Mouse (Mus musculus) kidney, adult 2 months (tissue): ENCODE data around the gene Psmd12. TPM values are rescaled to one million over a fixed set of nuclear protein-coding genes. Genes with fewer than 3 reads are reported as not detected.
"Not testable (repeated sequence)": the region's sequence is repeated elsewhere in the genome, so short reads cannot be mapped to it uniquely, and the experiment has no call there.

Source experiments
- DNase-seq: peaks from one replicate; pipeline ENCODE4 v3.0.0; 2021
- H3K27ac ChIP-seq: fragments of 200-500 bp; 2 replicates; pipeline ENCODE4 v1.5.1; 2012; ENCODE audit warnings: low read depth, low read length, control low read depth, inconsistent platforms; ENCODE audit not compliant: insufficient read depth
- H3K27me3 ChIP-seq: fragments of 200-500 bp; replicated peaks from 2 replicates; pipeline ENCODE4 v1.6.1; 2012; ENCODE audit warnings: mild to moderate bottlenecking, moderate library complexity, low read length, inconsistent platforms; ENCODE audit not compliant: control insufficient read depth, insufficient read depth
- H3K36me3 ChIP-seq: fragments of 200-500 bp; 2 replicates; pipeline ENCODE4 v1.6.1; 2012; ENCODE audit warnings: mild to moderate bottlenecking, moderate library complexity, low read length, inconsistent platforms; ENCODE audit not compliant: control insufficient read depth, insufficient read depth
- H3K4me1 ChIP-seq: fragments of 200-500 bp; 2 replicates; pipeline ENCODE4 v1.6.1; 2011; ENCODE audit warnings: low read length; ENCODE audit not compliant: control insufficient read depth, insufficient read depth
- H3K4me3 ChIP-seq: fragments of 200-500 bp; 2 replicates; pipeline ENCODE4 v1.5.1; 2011; ENCODE audit warnings: mild to moderate bottlenecking, low read depth, low read length, control low read depth; ENCODE audit not compliant: insufficient read depth
- CTCF ChIP-seq: fragments of 200-500 bp; conservative IDR thresholded peaks from 2 replicates; pipeline ENCODE4 v1.5.1; 2011; ENCODE audit warnings: low read depth, mild to moderate bottlenecking, control low read depth, low read length, moderate library complexity, mixed read lengths; ENCODE audit not compliant: insufficient read depth, insufficient read length
- POLR2A ChIP-seq: fragments of 200-500 bp; IDR thresholded peaks from one replicate; pipeline ENCODE4 v1.6.1; 2011; ENCODE audit warnings: low read depth, low read length, control low read depth
- WGBS: fragments of 180-500 bp; shearing (Covaris S2); methylation state at CpG from one replicate; pipeline ENCODE4 v1.1.7; 2018; 5-methylcytosine and 5-hydroxymethylcytosine counted together
- polyA plus RNA-seq: library from polyadenylated mRNA; depleted of rRNA; stranded (reverse); fragments of >200 nt; gene quantifications from 2 replicates; pipeline ENCODE4 v1.2.3, GENCODE M21; 2012

Psmd12 gene
- polyA plus RNA-seq, 1 experiment: 19.9 TPM

GRCm38 (mm10) chr11:107510362-107511269, 31.3 kb downstream of the Psmd12 start:
- Histone ChIP-seq H3K36me3 (no peaks in the 10 kb centered on the region), H3K27me3 (no peaks in the 10 kb centered on the region), H3K27ac (no peak overlapping the region), H3K4me3 (no peak overlapping the region), H3K4me1 (no peaks in the 10 kb centered on the region)
- 10% methylated on average over 18 of the region's 18 CpGs for WGBS
- TF ChIP-seq POLR2A (no peak), CTCF (no peak)
- peak; percentile 17 for DNase-seq

DNA sequence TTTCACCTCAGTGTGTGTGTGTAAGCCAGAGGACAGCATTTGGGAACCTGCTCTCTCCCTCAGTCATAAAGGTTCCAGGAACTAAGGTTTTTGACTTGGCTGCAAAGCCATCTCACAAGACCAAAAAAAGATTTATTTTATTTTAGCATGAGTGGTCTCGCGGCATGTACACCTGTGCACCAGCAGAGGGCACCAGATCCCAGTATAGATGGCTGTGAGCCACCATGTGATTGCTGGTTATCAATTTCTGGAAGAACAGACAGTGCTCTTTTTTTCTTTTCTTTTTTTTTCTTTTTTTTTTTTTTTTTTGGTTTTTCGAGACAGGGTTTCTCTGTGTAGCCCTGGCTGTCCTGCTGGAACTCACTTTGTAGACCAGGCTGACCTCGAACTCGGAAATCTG, 32.7 kb downstream of the Psmd12 start:
- DNase-seq: peak; percentile 67
- H3K4me1 ChIP-seq, H3K27me3 ChIP-seq, H3K27ac ChIP-seq, H3K4me3 ChIP-seq, H3K36me3 ChIP-seq: not testable (repeated sequence)
- peak; percentile 85 for TF ChIP-seq CTCF
- 45% methylated on average over 5 of the region's 5 CpGs for WGBS

GRCm38 (mm10) chr11:107513047-107513446, 33.8 kb downstream of the Psmd12 start:
- Histone ChIP-seq H3K36me3 (no peaks in the 10 kb centered on the region), H3K4me1 (no peaks in the 10 kb centered on the region), H3K27ac (no peak overlapping the region), H3K4me3 (no peak overlapping the region), H3K27me3 (no peaks in the 10 kb centered on the region)
- 62% methylated on average over 10 of the region's 10 CpGs for WGBS
- peak; percentile 38 for DNase-seq
- no peak for TF ChIP-seq CTCF
- TF ChIP-seq POLR2A: no peak

DNA sequence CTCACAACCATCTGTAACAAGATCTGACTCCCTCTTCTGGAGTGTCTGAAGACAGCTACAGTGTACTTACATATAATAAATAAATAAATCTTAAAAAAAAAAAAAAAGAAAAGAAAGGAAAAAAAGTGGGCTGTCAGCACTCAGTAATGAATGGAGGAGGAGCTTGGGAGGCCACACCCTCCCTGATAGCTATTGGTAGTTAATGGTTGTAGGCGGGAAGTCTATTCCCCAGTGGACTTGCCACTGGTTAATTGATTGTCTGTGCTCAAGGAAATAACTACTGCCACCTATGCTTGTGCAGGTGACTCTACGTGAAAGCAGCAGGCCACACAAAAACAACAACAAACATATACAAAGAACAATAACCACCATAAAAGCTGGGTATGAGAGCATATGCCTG, 37.1 kb downstream of the Psmd12 start:
- DNase-seq: no peak
- Histone ChIP-seq H3K36me3 (no peaks in the 10 kb centered on the region), H3K4me1 (no peaks in the 10 kb centered on the region), H3K27ac (no peak overlapping the region), H3K4me3 (no peak overlapping the region), H3K27me3 (no peaks in the 10 kb centered on the region)
- TF ChIP-seq POLR2A: no peak
- TF ChIP-seq CTCF: no peak
- WGBS: 99% methylated on average over 2 of the region's 2 CpGs

- Histone ChIP-seq H3K4me3 (no peak overlapping the region), H3K4me1 (no peaks in the 10 kb centered on the region), H3K27ac (no peak overlapping the region), H3K36me3 (no peaks in the 10 kb centered on the region), H3K27me3 (no peaks in the 10 kb centered on the region)
- DNase-seq: no peak
- TF ChIP-seq CTCF: no peak
- no peak for TF ChIP-seq POLR2A
- WGBS: 69% methylated on average over 5 of the region's 5 CpGs
These were observed 39.6 kb downstream of the Psmd12 start for GRCm38 (mm10) chr11:107518645-107519429.

DNA sequence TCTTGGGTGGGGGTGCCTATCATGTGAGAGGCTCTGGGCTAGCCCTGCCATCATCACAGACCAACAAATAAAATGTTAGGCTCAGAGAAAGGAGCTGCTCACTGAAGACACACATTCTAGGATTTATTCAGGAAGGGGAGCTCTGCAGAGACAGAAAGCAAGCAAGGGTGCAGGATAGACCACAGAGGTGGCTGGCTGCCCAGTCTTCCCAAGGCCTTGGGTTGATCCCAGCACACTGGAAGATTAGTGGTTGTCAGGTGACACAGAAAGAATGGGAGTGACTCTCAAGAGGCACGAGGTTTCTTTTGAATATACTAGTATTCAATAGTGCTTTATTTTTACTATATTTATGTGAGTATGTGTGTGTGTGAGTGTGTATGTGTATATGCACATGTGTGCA, 41.9 kb downstream of the Psmd12 start:
- 57% methylated on average over 1 of the region's 1 CpGs for WGBS
- no peaks in the 10 kb centered on the region for H3K27me3 ChIP-seq
- no peak overlapping the region for H3K4me3 ChIP-seq
- no peak overlapping the region for H3K27ac ChIP-seq
- no peaks in the 10 kb centered on the region for H3K4me1 ChIP-seq
- DNase-seq: no peak
- no peaks in the 10 kb centered on the region for H3K36me3 ChIP-seq
- TF ChIP-seq CTCF (no peak), POLR2A (no peak)

GRCm38 (mm10) chr11:107524966-107525365, 45.7 kb downstream of the Psmd12 start:
- no peaks in the 10 kb centered on the region for H3K4me1 ChIP-seq
- H3K36me3 ChIP-seq: no peaks in the 10 kb centered on the region
- no peaks in the 10 kb centered on the region for H3K27me3 ChIP-seq
- no peak overlapping the region for H3K27ac ChIP-seq
- WGBS: 76% methylated on average over 1 of the region's 1 CpGs
- TF ChIP-seq POLR2A: no peak
- no peak for TF ChIP-seq CTCF
- no peak for DNase-seq
- no peak overlapping the region for H3K4me3 ChIP-seq
